Mouse (Mus musculus): Measurements from ENCODE around the gene Irf8. TPM values are rescaled to one million over a fixed set of nuclear protein-coding genes. Genes with fewer than 3 reads are reported as not detected.

Gene Irf8
- total RNA-seq, 2 experiments from 2014 or later = 3.7 to 5.5 TPM

- no peak for DNase-seq (ENCODE audit: extremely low spot score in 1 of 2, low spot score in 2 of 2)
- intact Hi-C loops (cut with DNase I) = no loop called here
- H3K4me3 ChIP-seq = no peak overlapping the region
- no peak for TF ChIP-seq CTCF (IDR thresholded peaks at IDR 0.05)
- H3K27ac ChIP-seq = no peak overlapping the region
These were observed 19.4 kb downstream of the Irf8 start for GRCm38 (mm10) chr8:120755306-120756297.

- no peak for DNase-seq (ENCODE audit: extremely low spot score in 1 of 2, low spot score in 2 of 2)
- Histone ChIP-seq H3K4me3 (no peak overlapping the region), H3K27ac (no peak overlapping the region)
- no peak for TF ChIP-seq CTCF (IDR thresholded peaks at IDR 0.05)
- intact Hi-C loops (cut with DNase I) = no loop called here
These were observed 21.8 kb downstream of the Irf8 start for GRCm38 (mm10) chr8:120758005-120758404.

- intact Hi-C loops (cut with DNase I) = no loop called here
- Histone ChIP-seq H3K27ac (no peak overlapping the region), H3K4me3 (no peak overlapping the region)
- no peak for TF ChIP-seq CTCF (IDR thresholded peaks at IDR 0.05)
- no peak for DNase-seq (ENCODE audit: extremely low spot score in 1 of 2, low spot score in 2 of 2)
These were observed 23.7 kb downstream of the Irf8 start for GRCm38 (mm10) chr8:120759847-120760246.

GRCm38 (mm10) chr8:120760341-120761215, 24.4 kb downstream of the Irf8 start:
- Histone ChIP-seq H3K4me3 (no peak overlapping the region), H3K27ac (no peak overlapping the region)
- no peak for DNase-seq (ENCODE audit: extremely low spot score in 1 of 2, low spot score in 2 of 2)
- intact Hi-C loops (cut with DNase I) = no loop called here
- TF ChIP-seq CTCF (IDR thresholded peaks at IDR 0.05) = no peak

GRCm38 (mm10) chr8:120763267-120763666, 27.1 kb downstream of the Irf8 start:
- TF ChIP-seq CTCF (IDR thresholded peaks at IDR 0.05) = no peak
- no peak for DNase-seq (ENCODE audit: extremely low spot score in 1 of 2, low spot score in 2 of 2)
- H3K27ac ChIP-seq = no peak overlapping the region
- no peak overlapping the region for H3K4me3 ChIP-seq
- intact Hi-C loops (cut with DNase I) = no loop called here

- Histone ChIP-seq H3K4me3 (no peak overlapping the region), H3K27ac (no peak overlapping the region)
- no peak for DNase-seq (ENCODE audit: extremely low spot score in 1 of 2, low spot score in 2 of 2)
- intact Hi-C loops (cut with DNase I) = no loop called here
- TF ChIP-seq CTCF (IDR thresholded peaks at IDR 0.05) = no peak
These were observed 28.5 kb downstream of the Irf8 start for GRCm38 (mm10) chr8:120764638-120765037.

GRCm38 (mm10) chr8:120766622-120767021, 30.5 kb downstream of the Irf8 start:
- intact Hi-C loops (cut with DNase I) = no loop called here
- no peak for DNase-seq (ENCODE audit: extremely low spot score in 1 of 2, low spot score in 2 of 2)
- Histone ChIP-seq H3K4me3 (no peak overlapping the region), H3K27ac (no peak overlapping the region)
- no peak for TF ChIP-seq CTCF (IDR thresholded peaks at IDR 0.05)

GRCm38 (mm10) chr8:120768454-120769218, 32.5 kb downstream of the Irf8 start:
- Histone ChIP-seq H3K4me3 (no peak overlapping the region), H3K27ac (no peak overlapping the region)
- TF ChIP-seq CTCF (IDR thresholded peaks at IDR 0.05) = no peak
- no peak for DNase-seq (ENCODE audit: extremely low spot score in 1 of 2, low spot score in 2 of 2)
- intact Hi-C loops (cut with DNase I) = no loop called here

GRCm38 (mm10) chr8:120777184-120777583, 41.0 kb downstream of the Irf8 start:
- H3K4me3 ChIP-seq = no peak overlapping the region
- no peak for TF ChIP-seq CTCF (IDR thresholded peaks at IDR 0.05)
- no peak for DNase-seq (ENCODE audit: extremely low spot score in 1 of 2, low spot score in 2 of 2)
- intact Hi-C loops (cut with DNase I) = no loop called here
- H3K27ac ChIP-seq = no peak overlapping the region

- H3K4me3 ChIP-seq = no peak overlapping the region
- no peak for TF ChIP-seq CTCF (IDR thresholded peaks at IDR 0.05)
- no peak for DNase-seq (ENCODE audit: extremely low spot score in 1 of 2, low spot score in 2 of 2)
- intact Hi-C loops (cut with DNase I) = no loop called here
- no peak overlapping the region for H3K27ac ChIP-seq
These were observed 41.6 kb downstream of the Irf8 start for GRCm38 (mm10) chr8:120777732-120778131.

GRCm38 (mm10) chr8:120779106-120779505, 42.9 kb downstream of the Irf8 start:
- H3K4me3 ChIP-seq = no peak overlapping the region
- no peak overlapping the region for H3K27ac ChIP-seq
- TF ChIP-seq CTCF (IDR thresholded peaks at IDR 0.05) = no peak
- intact Hi-C loops (cut with DNase I) = no loop called here
- DNase-seq (ENCODE audit: extremely low spot score in 1 of 2, low spot score in 2 of 2) = no peak

All from left cerebral cortex, adult 2 months (tissue).